ENCODE assay signal across 23 mouse cellular contexts in the genomic region with DNA sequence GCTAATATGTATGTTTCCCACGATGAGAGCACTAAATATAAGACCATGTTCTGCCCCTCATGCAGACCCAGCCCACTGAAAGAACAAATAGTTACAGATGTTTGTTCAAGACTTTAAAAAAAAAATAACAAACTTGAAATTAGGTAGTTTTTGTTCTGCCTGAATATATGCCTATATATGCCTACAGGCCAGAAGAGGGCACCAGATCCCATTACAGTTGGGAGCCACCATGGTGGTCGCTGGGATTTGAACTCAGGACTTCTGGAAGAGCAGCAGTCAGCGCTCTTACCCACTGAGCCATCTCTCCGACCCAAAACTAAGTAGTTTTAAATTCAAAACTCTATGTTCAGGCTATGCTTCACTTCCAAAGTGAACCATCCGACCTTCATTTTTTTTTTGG. TPM values are rescaled to one million over a fixed set of nuclear protein-coding genes. Genes with fewer than 3 reads are reported as not detected.
DNase-seq lines count a peak whose midpoint lies in the region; ATAC-seq and TF ChIP-seq lines count a peak whose summit lies in the region.
"Had no signal": no experiment of that assay in that cellular context is flagged by ENCODE, and none has a peak within 500 bp of the region (broad histone marks: within the 10 kb centered on the region; RNA-seq: fewer than 3 reads in every experiment).

No protein-coding gene starts in this region.

- no peaks in the 10 kb centered on the region for H3K36me3 ChIP-seq in heart, adult 2 months (ENCODE audit: control insufficient read depth, insufficient read depth, low read length)
- H3K36me3 ChIP-seq in liver, embryonic 14.5 days (replicated peaks; ENCODE audit: control insufficient read depth, insufficient read depth, low read depth), result peaks cover 10% of the 10 kb centered on the region

- H3K79me2 ChIP-seq in heart, adult 2 months (replicated peaks; ENCODE audit: control insufficient read depth, insufficient read depth, low read length), result no peaks in the 10 kb centered on the region

- no peak overlapping the region for H3K4me3 ChIP-seq in heart, adult 2 months
- H3K4me3 ChIP-seq in liver, embryonic 14.5 days (ENCODE audit: insufficient read depth in 1 of 2, low read depth in 2 of 2, low read length in 2 of 2), result no peak overlapping the region
- H3K4me3 ChIP-seq: heart, embryonic 13.5 days; limb, embryonic 10.5 days; liver, embryonic 12.5 days; stomach, embryonic 15.5 days had no signal

- DNase-seq in heart, adult 2 months, result no peak
- DNase-seq in heart, adult 8-10 months (ENCODE audit: low spot score), result no peak
- no peak for DNase-seq in liver, embryonic 14.5 days (ENCODE audit: low read depth in 3 of 3, low spot score in 3 of 3)
- DNase-seq in liver (no peak), 416B (ENCODE audit: low read depth) (peak; percentile 6), Patski (ENCODE audit: low read depth, low spot score) (no peak)
- DNase-seq in thymus, postnatal 25 days, result no peak
- no peak for DNase-seq in cerebellum, adult 11-12 months
- DNase-seq: B cell, adult 2 months; cerebellum, adult 8-10 months; forebrain, postnatal 0 days; heart, postnatal 4 days; kidney, adult 18-20 months; kidney, postnatal 14 days; lung, postnatal 36 days; right cerebral cortex, postnatal 25 days; thymus, adult 2 months had no signal

- no peak for ATAC-seq in liver, embryonic 14.5 days (ENCODE audit: insufficient read depth)
- ATAC-seq in Patski, result no peak
- ATAC-seq: forebrain, postnatal 0 days; hindbrain, embryonic 16.5 days; liver, embryonic 12.5 days had no signal

- H3K27me3 ChIP-seq in heart, adult 2 months (ENCODE audit: control insufficient read depth, insufficient read depth, low read length), result no peaks in the 10 kb centered on the region
- no peaks in the 10 kb centered on the region for H3K27me3 ChIP-seq in liver, embryonic 14.5 days (ENCODE audit: control insufficient read depth, insufficient read depth, low read length)
- H3K27me3 ChIP-seq in Patski, result no peaks in the 10 kb centered on the region
- H3K27me3 ChIP-seq: heart, embryonic 13.5 days; liver, embryonic 12.5 days; stomach, embryonic 15.5 days had no signal

- CTCF ChIA-PET in Patski (lab: Charles Lee), result no interaction called here

- in situ Hi-C loops in Patski (cut with MboI; ENCODE audit: low pct_unique_long_range_greater_than_20kb), result no loop called here

- peak; percentile 53 for TF ChIP-seq CTCF in heart, adult 2 months (IDR thresholded peaks at IDR 0.05)
- TF ChIP-seq CTCF in liver, embryonic 14.5 days (IDR thresholded peaks at IDR 0.05; ENCODE audit: low read depth), result peak; percentile 27
- TF ChIP-seq CTCF in Patski (IDR thresholded peaks at IDR 0.05), result peak; percentile 44

- no peak for TF ChIP-seq POLR2A in heart, adult 2 months (IDR thresholded peaks at IDR 0.05; ENCODE audit: insufficient read depth, low read depth, low read length)

- H3K27ac ChIP-seq in heart, adult 2 months, result no peak overlapping the region
- H3K27ac ChIP-seq in liver, embryonic 14.5 days, result no peak overlapping the region
- H3K27ac ChIP-seq: heart, embryonic 13.5 days; limb, embryonic 10.5 days; liver, embryonic 12.5 days; stomach, embryonic 15.5 days had no signal

- H3K4me1 ChIP-seq in heart, adult 2 months (ENCODE audit: control insufficient read depth, insufficient read depth, low read length), result no peaks in the 10 kb centered on the region
- no peaks in the 10 kb centered on the region for H3K4me1 ChIP-seq in liver, embryonic 14.5 days (replicated peaks; ENCODE audit: control insufficient read depth in 2 of 2, insufficient read depth in 2 of 2, low read length in 1 of 2)
- H3K4me1 ChIP-seq: heart, embryonic 13.5 days; limb, embryonic 10.5 days; liver, embryonic 12.5 days; stomach, embryonic 15.5 days had no signal

- H3K9ac ChIP-seq in heart, adult 2 months (ENCODE audit: low read depth, low read length), result no peak overlapping the region
- H3K9ac ChIP-seq in liver, embryonic 14.5 days (replicated peaks), result no peak overlapping the region
- H3K9ac ChIP-seq: forebrain, postnatal 0 days; heart, embryonic 13.5 days; liver, embryonic 12.5 days; stomach, embryonic 15.5 days had no signal

- H3K4me2 ChIP-seq in liver, embryonic 14.5 days (ENCODE audit: low read depth), result no peak overlapping the region
- H3K4me2 ChIP-seq: heart, embryonic 13.5 days; liver, embryonic 12.5 days; stomach, embryonic 15.5 days had no signal

- no peak for TF ChIP-seq EP300 in heart, adult 2 months (IDR thresholded peaks at IDR 0.05; ENCODE audit: insufficient read depth, low read depth, low read length)
- no peak for TF ChIP-seq EP300 in liver, embryonic 14.5 days (IDR thresholded peaks at IDR 0.05; ENCODE audit: low read depth)

- 92% methylated on average over 5 of the region's 5 CpGs for WGBS in heart, adult 2 months
- 76% methylated on average over 5 of the region's 5 CpGs for WGBS in liver, embryonic 14.5 days (ENCODE audit: insufficient replicate concordance)

- H3K9me3 ChIP-seq in liver, embryonic 14.5 days (ENCODE audit: control insufficient read depth, low read length), result no peaks in the 10 kb centered on the region
- H3K9me3 ChIP-seq: heart, embryonic 13.5 days; limb, embryonic 10.5 days; liver, embryonic 12.5 days; stomach, embryonic 15.5 days had no signal

- POLR2A ChIA-PET in Patski (lab: Charles Lee), result no interaction called here

- intact Hi-C loops in heart, adult 2 months (cut with DNase I), result loop anchor here (5.0 kb wide), 1 partner anchor 94 kb away; no protein-coding TSS in a partner anchor

RNA-seq across cellular contexts. Expression of gene Gpatch1, which starts 20.4 kb away (rescaled TPM):
- 10 to 100 TPM; 11.6 to 12.5 TPM for total RNA-seq in heart, adult 2 months (2021)
- polyA plus RNA-seq in heart, adult 2 months (2012; rRNA removed), result 3.9 and 5.3 TPM in 2 replicates
- total RNA-seq in heart, adult 8-10 months (2022), result 10 to 100 TPM; 10.6 to 12.8 (median 12.2) TPM
- 2.3 and 3.7 TPM in 2 replicates for polyA plus RNA-seq in liver, embryonic 14.5 days (2012; rRNA removed)
- polyA plus RNA-seq in liver, embryonic 14.5 days (2014; fragmentation: Nextera tagmentation; extraction: Ambion mirVana), result 5.4 and 6.6 TPM in 2 replicates
- polyA plus RNA-seq in Patski (2021), result 15.5 TPM

RNA-seq across cellular contexts. Expression of gene Rhpn2, which starts 36.1 kb away (rescaled TPM):
- total RNA-seq in heart, adult 2 months (2021), result 1 to 10 TPM; 3.1 to 4.2 TPM
- 3.0 and 4.3 TPM in 2 replicates for polyA plus RNA-seq in heart, adult 2 months (2012; rRNA removed)
- 1 to 10 TPM; 4.3 to 4.8 (median 4.6) TPM for total RNA-seq in heart, adult 8-10 months (2022)
- polyA plus RNA-seq in liver, embryonic 14.5 days (2012; rRNA removed), result 2.7 and 3.0 TPM in 2 replicates
- polyA plus RNA-seq in liver, embryonic 14.5 days (2014; fragmentation: Nextera tagmentation; extraction: Ambion mirVana), result 2.8 and 4.1 TPM in 2 replicates
- 21.4 TPM for polyA plus RNA-seq in Patski (2021)
- total RNA-seq: granulocyte monocyte progenitor cell, adult 5-6 weeks had no signal
